Mouse (Mus musculus) layer of hippocampus, adult 8-10 months (tissue): ENCODE results near the gene Spryd4. TPM values are rescaled to one million over a fixed set of nuclear protein-coding genes. Genes with fewer than 3 reads are reported as not detected.
A peak's percentile ranks its signal among the peaks of the same experiment; 100 is the strongest.
"Not testable (repeated sequence)": the region's sequence is repeated elsewhere in the genome, so short reads cannot be mapped to it uniquely, and the experiment has no call there.

Experiments
- DNase-seq, 2 experiments: peaks; one replicate each; pipeline ENCODE4 v3.0.0; 2022; ENCODE audit warnings: low spot score in 2 of 2
- total RNA-seq, 4 experiments: library from RNA; stranded (reverse); gene quantifications; 2 replicates each; pipeline ENCODE4 v1.2.4; 2022

Gene Spryd4
- total RNA-seq, 4 experiments from 2014 or later: 9.2 to 10.3 (median 9.6) TPM

- peak in 1 of 2 experiments; percentile 82 for DNase-seq
Measured at GRCm38 (mm10) chr10:128188242-128188877, 23.2 kb downstream of the Spryd4 start.

GRCm38 (mm10) chr10:128187181-128187605, 24.4 kb downstream of the Spryd4 start:
- DNase-seq: no peak

- peak in 1 of 2 experiments; percentile 76 for DNase-seq
Measured at GRCm38 (mm10) chr10:128185959-128186358, 25.6 kb downstream of the Spryd4 start.

GRCm38 (mm10) chr10:128185277-128185940, 26.2 kb downstream of the Spryd4 start:
- DNase-seq: no peak

GRCm38 (mm10) chr10:128184296-128184695, 27.3 kb downstream of the Spryd4 start:
- no peak for DNase-seq

GRCm38 (mm10) chr10:128179989-128180388, 31.6 kb downstream of the Spryd4 start, which contains the start of gene Rbms2:
Rbms2 (minus strand) TSS chr10:128180297.
- DNase-seq: no peak

GRCm38 (mm10) chr10:128177316-128177715, 34.3 kb downstream of the Spryd4 start:
- no peak for DNase-seq

- DNase-seq: peak in 1 of 2 experiments; percentile 36
Measured at GRCm38 (mm10) chr10:128175996-128176755, 35.4 kb downstream of the Spryd4 start.

- no peak for DNase-seq
Measured at GRCm38 (mm10) chr10:128175302-128175701, 36.3 kb downstream of the Spryd4 start.

GRCm38 (mm10) chr10:128171348-128171747, 40.3 kb downstream of the Spryd4 start:
- DNase-seq: not testable (repeated sequence)

GRCm38 (mm10) chr10:128167091-128167490, 44.5 kb downstream of the Spryd4 start:
- DNase-seq: no peak

- not testable (repeated sequence) for DNase-seq
Measured at GRCm38 (mm10) chr10:128165726-128166125, 45.9 kb downstream of the Spryd4 start.

Other genes with a start within 250 kb of the Spryd4 start
- not detected for gene Hsd17b6, start 204.2 kb downstream of the Spryd4 start, total RNA-seq
- 1 to 10 TPM; 6.0 to 9.1 (median 8.0) TPM for gene Prim1, start 196.6 kb downstream of the Spryd4 start, total RNA-seq
- 100 to 1,000 TPM; 310 to 353 (median 340) TPM for gene Naca, start 176.2 kb downstream of the Spryd4 start, total RNA-seq
- gene Ptges3, start 152.9 kb downstream of the Spryd4 start, total RNA-seq: 100 to 1,000 TPM; 128 to 136 (median 133) TPM
- gene Atp5b, start 128.5 kb downstream of the Spryd4 start, total RNA-seq: 1,000 to 10,000 TPM; 1,554 to 1,727 (median 1,622) TPM
- 10 to 100 TPM; 38.8 to 50.0 (median 46.3) TPM for gene Baz2a, start 120.2 kb downstream of the Spryd4 start, total RNA-seq
- 10 to 100 TPM; 12.1 to 19.4 (median 16.5) TPM for gene Rbms2, start 31.5 kb downstream of the Spryd4 start, total RNA-seq
- 10 to 100 TPM; 24.4 to 33.2 (median 24.6) TPM for gene Gls2, start 17.4 kb downstream of the Spryd4 start, total RNA-seq
- not detected for gene Mip, start 14.0 kb upstream of the Spryd4 start, total RNA-seq
- gene Timeless, start 20.3 kb upstream of the Spryd4 start, total RNA-seq: 1 to 10 TPM; 5.7 to 8.0 (median 7.4) TPM
- gene Apon, start 42.3 kb upstream of the Spryd4 start, total RNA-seq: not detected
- not detected for gene Apof, start 56.9 kb upstream of the Spryd4 start, total RNA-seq
- 10 to 100 TPM; 34.3 to 39.3 (median 37.8) TPM for gene Stat2, start 58.8 kb upstream of the Spryd4 start, total RNA-seq
- gene Il23a, start 86.9 kb upstream of the Spryd4 start, total RNA-seq: not detected
- 10 to 100 TPM; 14.6 to 16.3 (median 15.5) TPM for gene Pan2, start 91.5 kb upstream of the Spryd4 start, total RNA-seq
- 10 to 100 TPM; 69.2 to 89.4 (median 82.4) TPM for gene Cnpy2, start 110.7 kb upstream of the Spryd4 start, total RNA-seq
- 100 to 1,000 TPM; 221 to 231 (median 224) TPM for gene Cs, start 125.9 kb upstream of the Spryd4 start, total RNA-seq
- gene Coq10a, start 157.2 kb upstream of the Spryd4 start, total RNA-seq: 10 to 100 TPM; 47.5 to 57.4 (median 51.9) TPM
- 10 to 100 TPM; 46.3 to 57.3 (median 50.2) TPM for gene Ankrd52, start 165.3 kb upstream of the Spryd4 start, total RNA-seq
- gene Slc39a5, start 189.4 kb upstream of the Spryd4 start, total RNA-seq: under 1 TPM in 3 of 4 experiments, not detected in 1; 0.35 to 0.45 (median 0.43) TPM
- gene Nabp2, start 199.7 kb upstream of the Spryd4 start, total RNA-seq: 100 to 1,000 TPM in 2 of 4 experiments, 10 to 100 TPM in 2; 94.4 to 107 (median 100) TPM
- 10 to 100 TPM; 71.7 to 79.9 (median 75.7) TPM for gene Rnf41, start 199.8 kb upstream of the Spryd4 start, total RNA-seq
- gene Smarcc2, start 247.4 kb upstream of the Spryd4 start, total RNA-seq: 100 to 1,000 TPM; 238 to 267 (median 258) TPM